Comparison of ENCODE assay signal across 8 mouse cellular contexts in genomic region chr16:21248713-21249531, GRCm38 (mm10). TPM values are rescaled to one million over a fixed set of nuclear protein-coding genes. Genes with fewer than 3 reads are reported as not detected.
DNase-seq lines count a peak whose midpoint lies in the region; ATAC-seq and TF ChIP-seq lines count a peak whose summit lies in the region.

No protein-coding gene starts in this region.

- peak overlapping the region; percentile 32 for H3K4me3 ChIP-seq in kidney, postnatal 0 days (replicated peaks; ENCODE audit: low read depth, low read length)
- peak overlapping the region; percentile 34 for H3K4me3 ChIP-seq in embryonic facial prominence, embryonic 11.5 days (ENCODE audit: low read depth, low read length)
- H3K4me3 ChIP-seq in intestine, embryonic 15.5 days (replicated peaks), result peak overlapping the region; percentile 46
- H3K4me3 ChIP-seq in neural tube, embryonic 13.5 days, result peak overlapping the region; percentile 37

- TF ChIP-seq CTCF in kidney, postnatal 0 days (IDR thresholded peaks at IDR 0.05; ENCODE audit: low read depth), result no peak

- ATAC-seq in kidney, postnatal 0 days (replicated peaks; ENCODE audit: low FRiP score, low read depth), result no peak; the same call in 1 of the 2 replicates
- no peak for ATAC-seq in embryonic facial prominence, embryonic 11.5 days (replicated peaks; ENCODE audit: insufficient number of reproducible peaks, low FRiP score, low TSS enrichment, low read depth)
- ATAC-seq in intestine, embryonic 15.5 days, result peak; percentile 39; the same call in 1 of the 2 replicates
- no peak for ATAC-seq in neural tube, embryonic 13.5 days (ENCODE audit: low read depth)
- no peak for ATAC-seq in activated CD4-positive, CD25-positive, alpha-beta regulatory T cell, adult 4 months

- H3K4me1 ChIP-seq in kidney, postnatal 0 days (replicated peaks; ENCODE audit: insufficient read depth, low read length), result peaks cover 18% of the 10 kb centered on the region
- peaks cover 25% of the 10 kb centered on the region for H3K4me1 ChIP-seq in embryonic facial prominence, embryonic 11.5 days (ENCODE audit: control insufficient read depth, insufficient read depth, low read length)
- H3K4me1 ChIP-seq in intestine, embryonic 15.5 days (replicated peaks), result peaks cover 37% of the 10 kb centered on the region
- H3K4me1 ChIP-seq in neural tube, embryonic 13.5 days (replicated peaks), result peaks cover 42% of the 10 kb centered on the region

- H3K27me3 ChIP-seq in kidney, postnatal 0 days (ENCODE audit: insufficient read depth, low read length), result peaks cover 7% of the 10 kb centered on the region
- peaks cover 2% of the 10 kb centered on the region; the same call in 1 of the 2 replicates for H3K27me3 ChIP-seq in embryonic facial prominence, embryonic 11.5 days (ENCODE audit: control insufficient read depth, insufficient read depth, low read length)
- H3K27me3 ChIP-seq in intestine, embryonic 15.5 days (replicated peaks), result no peaks in the 10 kb centered on the region
- peaks cover 47% of the 10 kb centered on the region for H3K27me3 ChIP-seq in neural tube, embryonic 13.5 days

- H3K36me3 ChIP-seq in kidney, postnatal 0 days (ENCODE audit: insufficient read depth, low read length), result no peaks in the 10 kb centered on the region
- no peaks in the 10 kb centered on the region for H3K36me3 ChIP-seq in embryonic facial prominence, embryonic 11.5 days (replicated peaks; ENCODE audit: control insufficient read depth, insufficient read depth, low read depth, low read length)
- H3K36me3 ChIP-seq in intestine, embryonic 15.5 days, result no peaks in the 10 kb centered on the region
- H3K36me3 ChIP-seq in neural tube, embryonic 13.5 days, result no peaks in the 10 kb centered on the region

- H3K9ac ChIP-seq in kidney, postnatal 0 days (ENCODE audit: low read depth, low read length), result peak overlapping the region; percentile 53
- H3K9ac ChIP-seq in embryonic facial prominence, embryonic 11.5 days (replicated peaks; ENCODE audit: low read length), result peak overlapping the region; percentile 44
- peak overlapping the region; percentile 52 for H3K9ac ChIP-seq in intestine, embryonic 15.5 days
- peak overlapping the region; percentile 57 for H3K9ac ChIP-seq in neural tube, embryonic 13.5 days

- H3K4me2 ChIP-seq in kidney, postnatal 0 days (ENCODE audit: low read length), result peak overlapping the region; percentile 71
- H3K4me2 ChIP-seq in embryonic facial prominence, embryonic 11.5 days (ENCODE audit: low read depth, low read length), result peak overlapping the region; percentile 85
- H3K4me2 ChIP-seq in intestine, embryonic 15.5 days (replicated peaks), result peak overlapping the region; percentile 95
- H3K4me2 ChIP-seq in neural tube, embryonic 13.5 days, result peak overlapping the region; percentile 65

- peak; percentile 35 for DNase-seq in kidney, postnatal 0 days (ENCODE audit: low spot score)
- DNase-seq in kidney, postnatal 4 days, result no peak
- peak; percentile 53 for DNase-seq in embryonic facial prominence, embryonic 11.5 days (ENCODE audit: low spot score)
- DNase-seq in ovary, adult 18-20 months (ENCODE audit: low spot score), result no peak
- no peak for DNase-seq in layer of hippocampus, postnatal 25 days (ENCODE audit: extremely low spot score in 1 of 2, low spot score in 1 of 2)

- no peaks in the 10 kb centered on the region for H3K9me3 ChIP-seq in kidney, postnatal 0 days (replicated peaks; ENCODE audit: low read length)
- H3K9me3 ChIP-seq in embryonic facial prominence, embryonic 11.5 days (replicated peaks; ENCODE audit: control insufficient read depth, low read length), result no peaks in the 10 kb centered on the region
- no peaks in the 10 kb centered on the region for H3K9me3 ChIP-seq in intestine, embryonic 15.5 days
- H3K9me3 ChIP-seq in neural tube, embryonic 13.5 days, result no peaks in the 10 kb centered on the region

- peak overlapping the region; percentile 28; the same call in 1 of the 2 replicates for H3K27ac ChIP-seq in kidney, postnatal 0 days
- H3K27ac ChIP-seq in embryonic facial prominence, embryonic 11.5 days (replicated peaks; ENCODE audit: low read depth, low read length), result no peak overlapping the region
- no peak overlapping the region for H3K27ac ChIP-seq in intestine, embryonic 15.5 days
- H3K27ac ChIP-seq in neural tube, embryonic 13.5 days (replicated peaks), result no peak overlapping the region

- 3% methylated on average over 39 of the region's 39 CpGs for WGBS in kidney, postnatal 0 days
- 4% methylated on average over 39 of the region's 39 CpGs for WGBS in embryonic facial prominence, embryonic 11.5 days
- 8% methylated on average over 39 of the region's 39 CpGs for WGBS in intestine, embryonic 15.5 days
- WGBS in neural tube, embryonic 13.5 days, result 4% methylated on average over 39 of the region's 39 CpGs

RNA-seq across cellular contexts. Expression of gene Ephb3, which starts 44.4 kb away (rescaled TPM):
- polyA plus RNA-seq in kidney, postnatal 0 days (2015; fragmentation: Nextera tagmentation; extraction: Ambion mirVana), result 12.2 and 13.2 TPM in 2 replicates
- 22.2 and 24.8 TPM in 2 replicates for polyA plus RNA-seq in embryonic facial prominence, embryonic 11.5 days (2014; fragmentation: Nextera tagmentation; extraction: Ambion mirVana)
- 11.9 and 12.3 TPM in 2 replicates for polyA plus RNA-seq in intestine, embryonic 15.5 days (2015; fragmentation: Nextera tagmentation; extraction: Ambion mirVana)
- 13.5 and 14.5 TPM in 2 replicates for polyA plus RNA-seq in neural tube, embryonic 13.5 days (2015; fragmentation: Nextera tagmentation; extraction: Ambion mirVana)
- polyA plus RNA-seq in activated CD4-positive, CD25-positive, alpha-beta regulatory T cell, adult 4 months (2017; shearing (Covaris generic)), result not detected
- 10 to 100 TPM; 19.4 to 25.7 TPM for total RNA-seq in layer of hippocampus, postnatal 25 days (2021)

Comparison
In these comparisons a context has a peak if more than half of its experiments do, and no peak if none do; other contexts are left out.
1. DNase-seq: peak in kidney, postnatal 0 days (single experiment) and embryonic facial prominence, embryonic 11.5 days (single experiment); none in kidney, postnatal 4 days (0 of 2), ovary, adult 18-20 months (single experiment) and layer of hippocampus, postnatal 25 days (0 of 2).
2. RNA of gene Ephb3, which starts 44.4 kb away (polyA plus RNA-seq): 22.2 to 24.8 TPM in embryonic facial prominence, embryonic 11.5 days, 13.5 to 14.5 TPM in neural tube, embryonic 13.5 days, 11.9 to 12.3 TPM in intestine, embryonic 15.5 days and 12.2 to 13.2 TPM in kidney, postnatal 0 days; not detected in activated CD4-positive, CD25-positive, alpha-beta regulatory T cell, adult 4 months; every median in the first group is over 10 times any median in the second.
3. Peak in every context shown above with its lines, with median percentiles within 50 percentile points of each other: H3K4me2 ChIP-seq, H3K4me3 ChIP-seq and H3K9ac ChIP-seq.